Mouse (Mus musculus): ENCODE results near the gene Abhd4.

Gene Abhd4

GRCm38 (mm10) chr14:54253741-54254291 lies at the start of gene Abhd4, which contains the start of gene Dad1:
Gene Abhd4, plus strand, starts transcription at chr14:54254188.
Gene Dad1, minus strand, starts transcription at chr14:54254104.
- peak; percentile 97 to 99 for DNase-seq

GRCm38 (mm10) chr14:54204311-54204710 lies 49.7 kb upstream of the Abhd4 start:
- DNase-seq, result no peak

GRCm38 (mm10) chr14:54204786-54205185 lies 49.2 kb upstream of the Abhd4 start:
- no peak for DNase-seq

GRCm38 (mm10) chr14:54205904-54206303 lies 48.1 kb upstream of the Abhd4 start:
- no peak for DNase-seq

- DNase-seq, result no peak
Observed at GRCm38 (mm10) chr14:54206309-54206708, 47.7 kb upstream of the Abhd4 start.

DNA sequence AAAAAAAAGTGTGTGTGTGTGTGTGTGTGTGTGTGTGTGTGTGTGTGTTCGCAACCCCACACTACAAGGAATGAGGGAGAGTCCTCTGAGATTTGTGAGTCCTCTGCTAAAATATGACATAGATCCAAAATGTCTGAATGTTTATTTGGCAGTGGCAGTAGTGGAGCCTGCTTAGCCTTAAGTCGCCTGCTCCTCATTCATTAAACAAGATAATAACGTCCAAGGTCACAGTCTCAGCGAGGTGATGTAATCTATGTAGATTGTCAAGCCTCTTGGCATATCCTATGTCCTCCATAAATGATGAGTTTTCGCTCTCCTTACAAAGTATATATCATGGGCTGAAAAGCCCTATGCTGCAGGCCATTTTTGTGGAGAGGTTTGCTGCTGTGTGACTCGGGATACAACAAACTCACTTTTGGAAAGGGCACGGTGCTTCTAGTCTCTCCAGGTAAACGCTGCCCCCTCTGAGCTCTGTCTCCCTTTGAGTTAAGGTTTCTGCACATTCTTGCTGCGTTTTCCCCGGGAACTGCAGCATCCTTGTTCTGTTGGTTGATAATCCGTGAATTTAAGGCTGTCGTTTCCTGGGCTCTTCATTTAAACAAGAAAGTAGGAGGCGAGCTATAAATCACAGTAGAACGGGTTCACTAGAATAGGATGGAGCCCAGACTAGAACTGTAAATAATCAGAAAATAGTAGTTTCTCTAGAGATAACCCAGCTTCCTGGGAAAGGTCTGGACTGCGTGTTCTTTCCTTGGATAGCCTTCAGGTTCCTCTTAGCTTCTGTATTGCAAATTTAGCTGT lies 47.0 kb upstream of the Abhd4 start:
- DNase-seq, result no peak

DNA sequence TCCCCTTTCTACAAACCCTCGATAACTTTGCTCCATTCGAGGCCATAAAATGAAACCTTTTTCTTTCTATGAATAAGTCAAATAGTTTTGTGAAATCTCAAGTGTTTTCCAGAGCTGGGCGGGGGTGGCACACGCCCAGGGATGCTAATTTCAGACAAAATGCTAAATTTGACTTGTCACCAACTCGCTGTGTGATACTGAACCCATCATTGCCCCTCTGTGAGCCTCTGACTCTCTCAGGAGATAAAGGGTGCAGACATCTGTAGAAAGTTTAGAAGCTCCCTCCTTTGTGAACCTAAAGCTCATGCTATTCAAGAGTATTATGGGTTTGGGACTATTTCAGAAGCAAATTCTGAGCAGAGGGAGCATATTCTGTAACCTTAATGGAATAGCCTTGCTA lies 46.1 kb upstream of the Abhd4 start:
- no peak for DNase-seq

DNA sequence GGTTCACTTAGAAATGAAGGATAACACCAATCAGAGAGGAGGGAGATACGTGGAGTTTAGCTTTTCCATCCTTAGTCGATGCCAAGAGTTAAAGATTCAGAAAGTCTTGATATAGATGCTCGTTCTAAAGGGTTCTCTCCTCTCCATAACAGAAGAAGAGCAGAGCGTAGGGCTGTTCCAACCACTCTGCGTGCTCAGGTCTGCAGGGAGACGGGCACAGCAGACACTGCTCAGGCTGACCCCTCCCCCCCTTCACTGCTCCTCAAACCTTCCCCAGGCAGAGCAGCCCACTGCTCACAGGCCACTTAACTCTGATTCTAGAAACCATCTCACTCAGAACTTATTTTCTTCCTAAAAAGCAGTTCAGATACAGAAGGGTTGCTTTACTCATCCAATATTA lies 45.2 kb upstream of the Abhd4 start:
- no peak for DNase-seq

DNA sequence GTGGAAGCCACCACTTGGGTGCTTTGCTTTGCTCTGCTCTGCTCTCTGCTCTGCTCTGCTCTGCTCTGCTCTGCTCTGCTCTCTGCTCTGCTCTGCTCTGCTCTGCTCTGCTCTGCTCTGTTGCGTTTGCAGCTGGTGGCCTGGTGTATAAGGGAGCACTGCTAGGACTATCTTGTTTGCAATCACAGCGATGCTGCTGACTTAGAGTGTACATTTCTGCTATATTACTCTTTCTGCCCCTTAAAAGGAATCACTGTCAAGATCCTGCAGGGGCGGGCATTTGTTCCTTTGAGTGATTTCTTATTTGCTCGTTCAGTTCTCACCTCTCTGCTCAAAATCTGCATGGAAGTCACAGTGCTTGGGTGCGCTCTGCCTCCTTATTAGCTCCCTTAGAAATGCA lies 44.1 kb upstream of the Abhd4 start:
- DNase-seq, result no peak

GRCm38 (mm10) chr14:54210401-54210800 lies 43.6 kb upstream of the Abhd4 start:
- DNase-seq, result no peak

DNA sequence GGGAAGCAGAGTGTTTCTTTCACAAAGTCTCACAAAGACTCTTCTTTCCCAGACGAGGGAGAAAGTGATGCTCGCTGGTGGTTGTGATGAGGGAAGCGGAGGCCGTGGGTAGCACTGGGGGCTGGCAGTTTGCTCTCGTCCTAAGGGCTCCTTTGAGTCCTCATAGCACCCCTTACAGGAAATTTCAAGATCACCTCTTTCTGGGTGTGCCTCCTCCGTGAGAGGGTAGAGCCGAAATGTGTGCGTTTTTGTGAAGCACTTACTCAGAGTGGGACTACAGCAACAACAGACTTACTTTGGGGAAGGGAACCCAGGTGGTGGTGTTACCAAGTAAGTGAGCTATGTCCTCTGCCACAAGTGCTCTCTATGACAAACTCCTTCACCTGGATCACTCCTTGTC lies 42.8 kb upstream of the Abhd4 start:
- DNase-seq, result no peak

DNA sequence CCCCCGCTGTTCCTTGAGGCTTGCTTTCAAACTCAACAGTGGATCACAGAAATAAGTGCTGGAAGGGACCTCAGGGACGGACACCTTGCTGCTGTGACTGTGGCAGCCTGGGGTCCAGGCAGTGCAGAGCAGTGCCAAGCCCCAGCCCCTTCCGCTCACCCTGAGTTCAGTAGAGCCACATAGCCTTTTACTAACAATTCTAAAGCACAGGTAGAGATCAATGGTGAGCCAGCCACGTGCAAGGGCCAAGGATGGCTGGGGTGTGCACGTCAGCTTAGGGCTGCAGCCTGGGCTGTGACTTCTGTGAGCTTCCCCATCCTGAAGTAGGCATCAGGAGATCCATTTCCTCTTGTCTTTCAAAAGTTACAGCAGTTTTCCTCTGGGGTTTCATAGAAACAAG lies 42.2 kb upstream of the Abhd4 start:
- no peak for DNase-seq

DNA sequence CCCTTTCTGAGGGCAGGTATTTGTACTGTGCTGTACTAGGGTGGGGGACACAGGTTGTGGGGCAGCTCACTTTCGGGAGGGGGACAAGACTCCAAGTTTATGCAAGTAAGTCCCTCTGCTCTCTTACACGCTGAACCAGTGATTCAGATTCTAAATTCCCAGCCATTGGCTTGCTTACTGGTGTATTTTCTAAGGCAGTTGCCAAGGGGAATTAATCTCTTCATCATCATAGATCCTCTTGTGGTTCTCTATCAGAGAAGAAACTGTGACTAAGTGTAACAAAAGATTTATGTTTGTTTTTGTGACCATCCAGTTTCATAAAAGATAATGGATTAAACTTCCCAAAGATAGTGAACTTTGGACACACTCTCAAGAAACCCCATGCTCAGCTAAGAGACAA lies 40.3 kb upstream of the Abhd4 start:
- no peak for DNase-seq

DNA sequence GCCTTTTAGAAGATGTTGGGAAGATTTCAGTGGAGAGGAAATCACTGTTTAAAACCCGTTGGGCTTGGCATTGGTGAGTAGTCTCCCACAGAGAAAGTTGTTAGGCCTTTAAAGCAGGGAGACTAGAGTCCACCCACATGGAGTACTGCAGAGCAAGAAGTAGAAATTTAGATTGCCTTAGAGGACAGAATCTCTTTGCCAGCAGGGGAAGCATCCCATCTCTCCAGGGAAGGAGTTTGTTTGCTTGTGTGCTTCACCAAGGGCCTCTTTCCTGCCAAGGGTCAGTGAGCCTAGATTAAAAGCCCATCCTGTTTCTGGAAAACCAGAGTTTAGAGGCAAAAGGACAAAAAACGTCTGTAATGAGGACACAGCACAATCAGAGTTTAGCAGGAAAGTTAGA lies 39.5 kb upstream of the Abhd4 start:
- no peak for DNase-seq

- DNase-seq, result no peak
Observed at GRCm38 (mm10) chr14:54214901-54215300, 39.1 kb upstream of the Abhd4 start.

DNA sequence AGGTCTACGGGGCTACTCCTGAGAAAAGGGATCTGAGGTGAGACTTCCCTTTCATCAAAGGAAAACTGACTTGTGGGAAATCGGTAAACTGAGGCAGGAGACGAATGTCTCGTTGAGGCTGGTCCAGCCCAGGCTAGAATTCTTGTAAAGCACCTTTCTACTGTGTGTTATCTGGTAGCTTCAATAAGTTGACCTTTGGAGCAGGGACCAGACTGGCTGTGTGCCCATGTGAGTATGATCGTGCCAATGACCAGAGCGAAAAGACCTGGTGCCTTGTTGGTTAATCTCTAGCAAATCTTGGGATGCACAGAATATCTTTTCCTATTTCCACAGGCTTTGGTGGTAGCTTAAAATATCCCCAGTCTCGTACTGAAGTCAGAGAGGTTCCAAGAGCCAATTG lies 37.9 kb upstream of the Abhd4 start:
- DNase-seq, result no peak

- no peak for DNase-seq
Observed at GRCm38 (mm10) chr14:54218233-54218632, 35.8 kb upstream of the Abhd4 start.

- no peak for DNase-seq
Observed at GRCm38 (mm10) chr14:54218721-54219120, 35.3 kb upstream of the Abhd4 start.

DNA sequence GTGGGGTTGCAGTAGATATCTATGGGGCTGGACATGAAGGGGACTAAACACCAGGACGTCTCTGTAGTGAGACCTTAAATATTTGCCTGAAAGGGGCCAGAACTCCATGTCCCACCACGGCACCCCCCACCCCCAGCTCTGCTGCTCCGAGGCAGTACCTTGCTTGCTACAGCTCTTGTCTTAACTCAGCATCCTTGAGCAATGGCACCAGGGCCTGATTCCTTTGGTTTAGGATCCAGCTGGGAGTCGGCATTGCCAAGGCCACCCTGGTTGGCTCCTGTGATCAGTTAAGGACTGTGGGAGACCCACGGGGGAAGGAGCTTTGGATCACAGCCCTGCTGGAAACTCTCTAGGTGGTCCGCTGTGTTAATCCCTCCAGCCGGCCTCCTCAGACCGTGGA lies 34.7 kb upstream of the Abhd4 start:
- DNase-seq, result no peak

GRCm38 (mm10) chr14:54219849-54220248 lies 34.1 kb upstream of the Abhd4 start:
- no peak for DNase-seq

GRCm38 (mm10) chr14:54220726-54221494 lies 33.1 kb upstream of the Abhd4 start:
- DNase-seq, result no peak

DNA sequence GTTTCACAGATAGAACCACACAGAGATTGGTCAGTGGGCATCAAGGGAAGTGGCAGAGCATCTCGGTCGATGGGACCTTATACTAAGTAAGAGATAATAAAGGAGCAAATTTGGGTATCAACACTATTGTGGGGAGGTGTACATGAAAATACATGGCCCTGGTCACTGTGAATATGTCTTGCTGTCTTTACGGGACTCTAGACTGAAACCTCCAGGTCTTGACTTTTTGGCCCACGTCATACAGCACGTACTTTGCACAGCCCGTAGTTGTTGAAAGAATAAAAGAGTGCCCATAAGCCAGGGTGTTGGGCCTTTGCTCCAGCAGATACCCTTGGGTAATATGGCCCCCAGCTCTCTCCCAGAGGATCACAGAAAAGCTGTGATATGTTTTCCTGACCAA lies 32.3 kb upstream of the Abhd4 start:
- DNase-seq, result no peak

GRCm38 (mm10) chr14:54222289-54222727 lies 31.7 kb upstream of the Abhd4 start:
- DNase-seq, result no peak
